Mouse (Mus musculus): ENCODE measurements at regions not wholly inside any gene's neighbourhood (a gene's known extent, or its start where the extent isn't known, plus 50 kb on each side); places are given as distances from the start of the nearest gene placed in this dataset.
A peak's percentile ranks its signal among the peaks of the same experiment; 100 is the strongest.
"Not testable (repeated sequence)": the region's sequence is repeated elsewhere in the genome, so short reads cannot be mapped to it uniquely, and the experiment has no call there.

GRCm38 (mm10) chr12:15659332-15659731 lies 157.4 kb downstream of the Trib2 start:
- intact Hi-C loops (cut with DNase I), result no loop called here

GRCm38 (mm10) chr12:15657748-15658251 lies 158.9 kb downstream of the Trib2 start:
- intact Hi-C loops (cut with DNase I), result no loop called here
- DNase-seq, result no peak

More at GRCm38 (mm10) chr12:15659332-15659731, 157.4 kb downstream of the Trib2 start:
- DNase-seq, result no peak

GRCm38 (mm10) chr12:15654585-15654984 lies 162.1 kb downstream of the Trib2 start:
- intact Hi-C loops (cut with DNase I), result no loop called here
- no peak for DNase-seq

- intact Hi-C loops (cut with DNase I), result no loop called here
- peak; percentile 24 to 31 for DNase-seq
Observed at GRCm38 (mm10) chr12:15653357-15653763, 163.4 kb downstream of the Trib2 start.

GRCm38 (mm10) chr12:15651293-15651692 lies 165.4 kb downstream of the Trib2 start:
- intact Hi-C loops (cut with DNase I), result no loop called here
- DNase-seq, result no peak

- no peak for DNase-seq
- intact Hi-C loops (cut with DNase I), result no loop called here
Observed at GRCm38 (mm10) chr12:15649906-15650305, 166.8 kb downstream of the Trib2 start.

- no peak for DNase-seq
- intact Hi-C loops (cut with DNase I), result no loop called here
Observed at GRCm38 (mm10) chr12:15649226-15649625, 167.5 kb downstream of the Trib2 start.

- intact Hi-C loops (cut with DNase I), result no loop called here
- DNase-seq, result no peak
Observed at GRCm38 (mm10) chr12:15644074-15644672, 172.5 kb downstream of the Trib2 start.

GRCm38 (mm10) chr12:15643669-15644068 lies 173.1 kb downstream of the Trib2 start:
- intact Hi-C loops (cut with DNase I), result no loop called here
- DNase-seq, result no peak

GRCm38 (mm10) chr12:15640320-15640719 lies 176.4 kb downstream of the Trib2 start:
- intact Hi-C loops (cut with DNase I), result no loop called here

GRCm38 (mm10) chr12:15629971-15630370 lies 186.8 kb downstream of the Trib2 start:
- intact Hi-C loops (cut with DNase I), result no loop called here

More at GRCm38 (mm10) chr12:15640320-15640719, 176.4 kb downstream of the Trib2 start:
- no peak for DNase-seq

GRCm38 (mm10) chr12:15619521-15619920 lies 197.2 kb downstream of the Trib2 start:
- intact Hi-C loops (cut with DNase I), result no loop called here
- no peak for DNase-seq

More at GRCm38 (mm10) chr12:15629971-15630370, 186.8 kb downstream of the Trib2 start:
- DNase-seq, result no peak

GRCm38 (mm10) chr12:15617312-15617711 lies 199.4 kb downstream of the Trib2 start:
- intact Hi-C loops (cut with DNase I), result no loop called here

GRCm38 (mm10) chr12:15611847-15612580 lies 204.7 kb downstream of the Trib2 start:
- intact Hi-C loops (cut with DNase I), result no loop called here
- no peak for DNase-seq

More at GRCm38 (mm10) chr12:15617312-15617711, 199.4 kb downstream of the Trib2 start:
- DNase-seq, result peak in 1 of 2 experiments; percentile 13

- DNase-seq, result no peak
- intact Hi-C loops (cut with DNase I), result loop anchor here (2.0 to 10.0 kb wide), 4 partner anchors 100 to 925 kb away; no protein-coding TSS in a partner anchor
Observed at GRCm38 (mm10) chr12:15607091-15607490, 209.6 kb downstream of the Trib2 start.

- intact Hi-C loops (cut with DNase I), result loop anchor here (2.0 to 10.0 kb wide), 4 partner anchors 101 to 926 kb away; no protein-coding TSS in a partner anchor
- no peak for DNase-seq
Observed at GRCm38 (mm10) chr12:15606095-15606494, 210.6 kb downstream of the Trib2 start.

GRCm38 (mm10) chr12:15604630-15605029 lies 212.1 kb downstream of the Trib2 start:
- DNase-seq, result no peak
- intact Hi-C loops (cut with DNase I), result loop anchor here (5.0 to 10.0 kb wide), 4 partner anchors 103 to 928 kb away; no protein-coding TSS in a partner anchor

- DNase-seq, result no peak
- intact Hi-C loops (cut with DNase I), result loop anchor here (5.0 to 10.0 kb wide), 2 partner anchors 208 to 541 kb away; no protein-coding TSS in a partner anchor
Observed at GRCm38 (mm10) chr12:15603885-15604284, 212.8 kb downstream of the Trib2 start.

- no peak for DNase-seq
- intact Hi-C loops (cut with DNase I), result loop anchor here (5.0 to 10.0 kb wide), 2 partner anchors 209 to 541 kb away; no protein-coding TSS in a partner anchor
Observed at GRCm38 (mm10) chr12:15603319-15603718, 213.4 kb downstream of the Trib2 start.

- intact Hi-C loops (cut with DNase I), result no loop called here
- DNase-seq, result no peak
Observed at GRCm38 (mm10) chr12:15594704-15595103, 222.0 kb downstream of the Trib2 start.

GRCm38 (mm10) chr12:15587864-15588263 lies 228.9 kb downstream of the Trib2 start:
- DNase-seq; intact Hi-C loops (cut with DNase I): not testable (repeated sequence)

Measured in gastrocnemius, postnatal 36 days (tissue).